Mouse (Mus musculus): Measurements from ENCODE around the gene Lpar6.
A peak's percentile ranks its signal among the peaks of the same experiment; 100 is the strongest.

- TF ChIP-seq USF1 (IDR thresholded peaks at IDR 0.05; ENCODE audit: low read depth) (no peak), MAX (IDR thresholded peaks at IDR 0.05) (peak; percentile 26), CTCF (IDR thresholded peaks at IDR 0.05; ENCODE audit: control insufficient read depth, insufficient read depth, insufficient read length) (no peak), MYOG (IDR thresholded peaks at IDR 0.05; ENCODE audit: control insufficient read depth, extremely low read depth, insufficient read length) (no peak), CEBPB (IDR thresholded peaks at IDR 0.05; ENCODE audit: low read depth) (no peak), MYOD1 (IDR thresholded peaks at IDR 0.05; ENCODE audit: control insufficient read depth, insufficient read length, low read depth) (no peak)
Observed at GRCm38 (mm10) chr14:73234468-73235031, 3.1 kb upstream of the Lpar6 start.

Measured in C2C12 (cell line).